Mouse (Mus musculus) embryonic stem cell, embryonic (primary cell): ENCODE measurements around the gene Scamp3.

Experiments used
- CTCF ChIA-PET, 4 experiments: fragments of 300-600 bp in 2 of 4; fragments of 350-600 bp in 2 of 4; sonication (Branson Sonifier 250); formaldehyde crosslinking; loops; one replicate each; lab custom pipeline; 2022; ENCODE audit warnings: inconsistent platforms in 2 of 4; lab: Charles Lee
- POLR2A ChIA-PET, 4 experiments: fragments of 300-600 bp in 2 of 4; fragments of 350-600 bp in 2 of 4; sonication (Branson Sonifier 250); formaldehyde crosslinking; loops; one replicate each; lab custom pipeline; 2022; ENCODE audit warnings: antibody characterized with exemption in 4 of 4, inconsistent platforms in 1 of 4; lab: Charles Lee

Gene Scamp3

DNA sequence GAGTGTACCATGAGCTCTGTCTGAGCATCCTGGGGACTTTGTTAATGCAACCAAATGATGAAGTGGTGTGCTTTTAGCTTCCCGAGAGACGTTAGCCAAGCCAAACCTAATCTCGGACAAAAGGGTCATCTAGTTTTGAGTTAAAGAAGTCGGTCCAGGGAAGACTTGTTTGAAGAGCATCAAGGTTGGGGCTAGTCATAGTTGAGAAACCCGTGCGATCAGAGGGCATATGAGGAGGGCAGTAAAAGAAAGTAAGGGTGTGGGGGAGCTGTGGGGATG is 773 bp downstream of the Scamp3 start:
- CTCF ChIA-PET, result interaction anchor here in 3 of 4 experiments (0.5 to 1.7 kb wide), 5 partner anchors 16 to 556 kb away, joined by 3 to 9 read pairs (median 4); partner anchors contain the start of gene Hcn3 (in 1 of the 3)
- POLR2A ChIA-PET, result interaction anchor here (0.5 to 5.1 kb wide), 53 partner anchors 9 to 633 kb away, joined by 3 to 61 read pairs (median 5); partner anchors contain the start of genes Clk2 (in 4 of the 4), Hcn3 (in 3 of the 4), Gba (in 2 of the 4) and Pklr (in 2 of the 4)

DNA sequence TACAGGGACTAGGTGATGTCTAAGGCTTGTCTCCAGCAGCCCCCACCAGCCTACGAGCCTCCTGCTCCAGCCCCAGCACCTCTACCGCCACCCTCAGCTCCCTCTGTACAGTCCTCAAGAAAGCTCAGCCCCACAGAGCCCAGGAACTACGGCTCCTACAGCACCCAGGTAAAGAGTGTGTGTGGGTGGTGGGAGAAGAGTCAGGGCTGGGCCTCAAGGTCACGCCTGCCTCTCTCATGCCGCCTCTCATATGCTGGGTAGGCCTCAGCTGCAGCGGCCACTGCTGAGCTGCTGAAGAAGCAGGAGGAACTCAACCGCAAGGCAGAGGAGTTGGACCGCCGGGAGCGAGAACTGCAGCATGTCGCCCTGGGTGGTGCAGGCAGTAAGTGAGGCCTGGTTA is 1.8 kb downstream of the Scamp3 start:
- CTCF ChIA-PET, result interaction anchor here in 2 of 4 experiments (0.7 to 1.0 kb wide), 2 partner anchors 15 to 35 kb away, joined by 3 read pairs; partner anchors contain the start of gene Thbs3 (in 1 of the 2)
- POLR2A ChIA-PET, result interaction anchor here in 3 of 4 experiments (0.6 to 5.1 kb wide), 13 partner anchors 10 to 1425 kb away, joined by 3 to 61 read pairs (median 13); partner anchors contain the start of genes Clk2 (in 2 of the 3), Fdps (in 1 of the 3), Gba (in 1 of the 3) and Gm43738 (in 1 of the 3)

DNA sequence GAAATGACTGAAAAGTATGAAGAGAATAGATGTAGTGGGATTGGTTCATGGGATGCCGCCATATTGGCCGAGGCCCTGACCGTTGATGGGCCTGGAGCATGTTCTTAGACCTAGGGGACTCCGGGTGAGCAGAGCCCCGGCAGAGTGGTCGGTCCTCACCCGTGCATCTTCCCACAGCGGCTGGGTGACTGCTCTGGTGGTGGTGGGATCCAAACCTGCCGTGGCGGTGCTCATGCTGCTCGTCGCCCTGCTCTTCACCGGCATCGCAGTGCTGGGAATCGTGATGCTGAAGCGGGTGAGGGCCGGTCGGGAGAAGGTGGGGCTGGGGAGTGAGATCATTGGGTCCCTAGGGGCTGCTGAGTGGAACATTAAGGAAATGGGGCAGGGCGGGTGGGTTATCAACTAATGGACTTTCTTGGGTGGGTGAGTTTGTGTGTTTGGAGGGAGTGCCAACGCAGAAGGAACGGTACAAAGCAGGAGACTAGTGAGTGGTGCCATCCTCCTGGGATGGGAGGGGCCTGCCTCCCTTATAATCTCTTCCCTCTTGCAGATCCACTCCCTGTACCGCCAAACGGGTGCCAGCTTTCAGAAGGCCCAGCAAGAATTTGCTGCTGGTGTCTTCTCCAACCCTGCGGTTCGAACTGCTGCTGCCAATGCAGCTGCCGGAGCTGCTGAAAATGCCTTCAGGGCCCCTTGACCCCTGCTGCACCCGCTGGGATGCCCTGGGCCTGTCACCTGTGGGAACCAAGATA is 4.7 kb downstream of the Scamp3 start:
- POLR2A ChIA-PET, result interaction anchor here in 2 of 4 experiments (0.8 to 1.3 kb wide), 4 partner anchors 9 to 22 kb away, joined by 3 to 5 read pairs (median 3); partner anchors contain the start of gene Hcn3 (in 1 of the 2)
- CTCF ChIA-PET, result no interaction called here

DNA sequence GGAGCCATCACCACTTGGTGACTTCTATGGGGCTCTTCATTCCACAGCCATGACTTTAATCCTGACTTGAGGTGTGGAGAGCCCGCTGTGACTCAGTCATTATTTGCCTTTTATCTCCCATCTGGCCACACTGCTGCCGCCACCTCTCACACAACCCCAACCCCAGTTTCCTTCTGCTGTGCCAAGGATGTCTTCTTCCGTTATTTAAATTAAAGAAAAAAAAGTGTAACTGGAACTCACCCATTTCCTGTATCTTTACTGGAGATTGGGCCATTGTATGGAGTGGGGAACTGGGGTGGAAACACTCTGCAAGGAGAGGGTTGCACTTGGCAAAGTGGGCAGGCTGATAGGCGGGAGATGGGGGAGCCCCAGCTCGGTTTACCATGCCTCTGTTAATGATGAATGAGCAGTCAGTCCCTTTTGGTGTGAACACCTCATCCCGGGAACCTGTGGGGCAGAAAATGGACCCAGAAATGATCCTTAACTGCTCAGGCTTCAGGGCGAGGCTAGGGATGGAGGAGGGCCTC is 5.3 kb downstream of the Scamp3 start:
- ChIA-PET CTCF (interaction anchor here in 3 of 4 experiments (0.5 to 1.2 kb wide), 11 partner anchors 11 to 632 kb away, joined by 3 to 7 read pairs (median 4); partner anchors contain the start of genes Hcn3 (in 2 of the 3), Clk2 (in 1 of the 3) and Pklr (in 1 of the 3)), POLR2A (interaction anchor here in 3 of 4 experiments (0.5 to 2.6 kb wide), 35 partner anchors 9 to 90 kb away, joined by 3 to 10 read pairs (median 4); partner anchors contain the start of genes Clk2 (in 3 of the 3), Hcn3 (in 3 of the 3), Fdps (in 1 of the 3) and Gba (in 1 of the 3))

DNA sequence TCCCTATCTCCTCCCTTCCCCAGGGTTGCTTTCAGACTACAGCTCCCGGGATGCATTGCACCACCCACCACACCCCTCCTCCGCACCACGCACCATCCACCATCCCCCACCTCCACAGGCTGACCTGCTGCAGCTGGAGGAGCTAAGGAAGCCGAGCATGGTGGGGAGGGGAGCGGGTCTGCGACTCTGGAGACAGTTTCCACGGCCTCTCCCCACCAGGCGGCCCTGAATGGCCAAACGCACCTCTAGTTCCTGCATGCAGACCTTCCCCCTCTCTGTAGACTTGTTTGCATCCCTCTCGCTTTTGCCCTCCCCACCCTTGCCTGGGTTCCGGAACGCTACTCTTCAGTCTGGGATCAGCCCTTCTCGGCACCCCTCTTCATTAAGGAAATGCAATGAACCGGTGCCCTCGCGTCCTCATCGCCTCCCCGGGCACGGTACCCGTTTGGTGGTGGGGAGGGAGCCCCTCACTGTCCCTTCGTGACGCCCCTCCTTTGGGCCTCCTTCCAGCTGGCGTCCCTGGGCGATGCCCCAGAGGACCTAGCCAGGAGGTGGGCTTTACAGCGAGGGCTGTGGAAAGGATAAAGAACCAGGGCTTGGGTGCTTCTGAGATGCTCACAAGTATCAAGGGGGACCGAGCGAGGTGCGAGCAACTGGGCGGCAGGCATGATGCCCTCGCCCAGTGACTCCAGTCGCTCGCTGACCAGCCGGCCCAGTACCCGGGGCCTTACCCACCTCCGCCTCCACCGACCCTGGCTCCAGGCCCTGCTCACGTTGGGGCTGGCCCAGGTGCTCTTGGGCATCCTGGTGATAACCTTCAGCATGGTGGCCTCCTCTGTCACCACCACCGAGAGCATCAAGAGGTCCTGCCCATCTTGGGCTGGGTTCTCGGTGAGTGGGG is 6.0 kb downstream of the Scamp3 start, which contains the start of gene Fam189b:
Gene Fam189b (plus strand): TSS at position 86 of the 901 bp plus-strand sequence.
- ChIA-PET CTCF (interaction anchor here in 3 of 4 experiments (0.5 to 1.2 kb wide), 13 partner anchors 10 to 631 kb away, joined by 3 to 8 read pairs (median 4); partner anchors contain the start of genes Hcn3 (in 2 of the 3), Clk2 (in 1 of the 3) and Pklr (in 1 of the 3)), POLR2A (interaction anchor here (0.5 to 2.6 kb wide), 39 partner anchors 9 to 210 kb away, joined by 3 to 10 read pairs (median 3); partner anchors contain the start of genes Clk2 (in 3 of the 4), Hcn3 (in 3 of the 4), Fdps (in 1 of the 4) and Gba (in 1 of the 4))

DNA sequence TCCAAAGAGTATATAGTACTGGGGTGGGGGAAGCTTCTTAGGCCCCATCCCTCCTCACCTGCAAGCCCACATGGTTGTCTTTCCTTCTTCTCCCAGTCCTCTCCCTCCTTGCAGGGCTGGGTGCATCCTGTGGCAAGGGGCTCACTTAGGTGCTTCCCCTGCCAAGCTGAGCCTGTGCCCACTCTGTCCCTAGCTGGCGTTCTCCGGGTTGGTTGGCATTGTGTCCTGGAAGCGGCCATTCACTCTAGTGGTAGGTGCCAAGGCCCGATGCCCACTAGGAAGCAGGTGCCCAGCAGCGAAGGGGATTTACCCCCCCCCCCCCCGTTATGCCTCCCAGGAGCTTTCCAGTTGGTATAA is 6.7 kb downstream of the Scamp3 start:
- POLR2A ChIA-PET, result interaction anchor here (0.6 to 2.6 kb wide), 11 partner anchors 10 to 209 kb away, joined by 3 to 8 read pairs (median 3); partner anchors contain the start of genes Hcn3 (in 1 of the 4), Krtcap2 (in 1 of the 4) and Trim46 (in 1 of the 4)

DNA sequence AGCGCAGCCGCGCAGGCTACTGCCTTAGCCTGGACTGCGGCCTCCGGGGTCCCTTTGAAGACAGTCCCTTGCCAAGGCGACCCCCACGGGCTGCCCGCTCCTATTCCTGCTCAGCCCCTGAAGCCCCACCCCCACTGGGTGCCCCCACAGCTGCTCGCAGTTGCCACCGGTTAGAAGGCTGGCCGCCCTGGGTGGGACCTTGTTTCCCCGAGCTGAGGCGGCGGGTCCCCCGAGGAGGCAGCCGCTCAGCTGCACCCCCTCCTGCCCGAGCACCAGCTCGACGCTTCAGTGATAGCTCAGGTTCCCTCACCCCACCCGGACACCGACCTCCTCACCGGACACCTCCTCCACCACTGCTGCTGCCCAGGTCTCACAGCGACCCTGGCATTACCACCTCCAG is 9.9 kb downstream of the Scamp3 start:
- POLR2A ChIA-PET, result interaction anchor here (0.6 to 6.7 kb wide), 14 partner anchors 9 to 227 kb away, joined by 3 to 53 read pairs (median 9); partner anchors contain the start of genes Scamp3 (in 3 of the 4), Clk2 (in 1 of the 4) and Gba (in 1 of the 4)
- CTCF ChIA-PET, result interaction anchor here in 2 of 4 experiments (0.7 to 2.3 kb wide), 3 partner anchors 51 to 59 kb away, joined by 3 to 7 read pairs (median 3); partner anchors contain the start of genes Krtcap2 (in 1 of the 2), Pklr (in 1 of the 2) and Trim46 (in 1 of the 2)

More for the DNA sequence above, 6.7 kb downstream of the Scamp3 start:
- CTCF ChIA-PET, result interaction anchor here in 3 of 4 experiments (0.5 to 1.2 kb wide), 5 partner anchors 24 to 780 kb away, joined by 3 to 5 read pairs (median 4); partner anchors contain the start of genes Hcn3 (in 1 of the 3) and Pklr (in 1 of the 3)

DNA sequence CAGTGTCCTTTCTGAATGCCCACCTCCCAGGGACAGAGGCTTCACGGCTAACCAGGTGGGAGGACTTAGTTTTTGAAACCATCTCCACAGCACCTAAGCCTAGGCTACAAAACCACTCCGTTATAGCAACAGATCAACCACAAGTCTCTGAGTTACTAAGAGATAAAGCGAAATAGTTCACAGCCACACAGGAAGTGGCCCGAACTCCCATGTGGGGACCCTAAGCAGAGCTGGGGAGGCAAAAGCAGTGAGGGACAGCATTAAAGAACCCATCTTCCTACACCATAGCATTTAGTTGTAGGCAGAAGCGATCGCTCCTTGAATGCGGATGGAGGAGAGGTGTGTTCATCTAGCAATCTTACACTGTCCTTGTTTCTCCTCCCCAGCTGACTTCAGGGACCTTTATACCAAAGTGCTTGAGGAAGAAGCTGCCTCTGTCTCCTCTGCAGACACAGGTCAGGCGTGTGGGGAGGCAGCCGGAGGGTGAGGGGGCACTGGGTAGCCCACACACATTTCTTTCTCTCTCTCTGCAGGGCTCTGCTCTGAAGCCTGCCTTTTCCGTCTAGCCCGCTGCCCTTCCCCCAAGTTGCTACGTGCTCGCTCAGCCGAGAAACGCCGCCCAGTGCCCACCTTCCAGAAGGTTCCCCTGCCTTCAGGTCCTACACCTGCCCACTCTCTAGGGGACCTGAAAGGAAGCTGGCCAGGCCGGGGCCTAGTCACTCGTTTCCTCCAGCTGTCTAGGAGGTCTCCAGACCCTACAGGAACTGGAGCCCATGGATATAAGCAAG is 10.6 kb downstream of the Scamp3 start:
- ChIA-PET CTCF (interaction anchor here in 3 of 4 experiments (0.8 to 1.5 kb wide), 6 partner anchors 28 to 94 kb away, joined by 3 to 4 read pairs (median 3); partner anchors contain the start of genes Krtcap2 (in 3 of the 3), Trim46 (in 3 of the 3) and Hcn3 (in 1 of the 3)), POLR2A (interaction anchor here (0.6 to 6.7 kb wide), 21 partner anchors 8 to 129 kb away, joined by 3 to 53 read pairs (median 4); partner anchors contain the start of genes Scamp3 (in 3 of the 4), Gba (in 1 of the 4) and Hcn3 (in 1 of the 4))

DNA sequence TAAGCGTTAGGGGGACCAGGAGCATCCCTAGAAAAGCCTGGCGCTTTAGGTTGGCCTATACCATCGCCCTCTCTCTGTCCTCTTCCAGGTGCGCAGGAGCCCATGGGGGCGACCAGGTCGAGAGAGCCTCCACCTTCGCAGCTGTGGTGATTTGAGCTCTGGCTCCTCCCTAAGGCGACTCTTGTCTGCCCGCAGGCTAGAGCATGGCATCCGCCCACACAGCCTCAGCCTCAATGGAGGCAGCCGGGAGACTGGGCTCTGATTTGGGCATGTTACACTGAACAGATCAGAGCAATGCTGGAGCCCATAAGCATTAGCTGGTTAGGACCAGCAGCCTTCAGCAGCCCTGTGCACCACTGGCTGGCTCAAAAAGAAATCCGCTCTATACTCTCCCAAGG is 11.2 kb downstream of the Scamp3 start:
- POLR2A ChIA-PET, result interaction anchor here in 3 of 4 experiments (0.8 to 6.7 kb wide), 17 partner anchors 10 to 129 kb away, joined by 3 to 53 read pairs (median 4); partner anchors contain the start of genes Scamp3 (in 2 of the 3), Gba (in 1 of the 3) and Hcn3 (in 1 of the 3)
- CTCF ChIA-PET, result interaction anchor here in 2 of 4 experiments (0.8 to 1.5 kb wide), 5 partner anchors 29 to 94 kb away, joined by 3 to 4 read pairs (median 3); partner anchors contain the start of genes Krtcap2 (in 2 of the 2), Trim46 (in 2 of the 2) and Hcn3 (in 1 of the 2)

DNA sequence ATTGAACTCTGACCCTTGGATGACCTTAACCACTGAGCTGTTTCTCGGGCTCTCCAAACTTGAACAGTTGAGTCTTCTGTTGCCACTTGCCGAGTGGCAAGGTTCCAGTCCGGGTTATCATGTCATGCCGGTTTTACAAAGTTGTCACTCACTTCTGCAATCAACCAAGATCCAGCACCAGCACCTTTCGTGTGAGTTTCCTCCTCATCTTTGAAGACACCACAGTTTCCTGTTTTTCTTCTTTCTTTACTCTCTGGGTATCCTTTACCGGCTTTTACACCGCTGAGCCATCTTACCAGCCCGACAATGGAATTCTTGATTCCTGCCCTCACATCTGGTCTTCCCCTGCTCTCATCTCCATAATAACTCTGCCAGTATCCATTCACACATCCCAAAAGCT is 13.2 kb downstream of the Scamp3 start:
- ChIA-PET POLR2A (interaction anchor here in 3 of 4 experiments (0.8 to 6.7 kb wide), 5 partner anchors 12 to 53 kb away, joined by 3 to 53 read pairs (median 4); partner anchors contain the start of gene Scamp3 (in 1 of the 3)), CTCF (interaction anchor here in 1 of 4 experiments (0.5 kb wide), 1 partner anchor 356 kb away, joined by 3 read pairs; no protein-coding TSS in a partner anchor)

DNA sequence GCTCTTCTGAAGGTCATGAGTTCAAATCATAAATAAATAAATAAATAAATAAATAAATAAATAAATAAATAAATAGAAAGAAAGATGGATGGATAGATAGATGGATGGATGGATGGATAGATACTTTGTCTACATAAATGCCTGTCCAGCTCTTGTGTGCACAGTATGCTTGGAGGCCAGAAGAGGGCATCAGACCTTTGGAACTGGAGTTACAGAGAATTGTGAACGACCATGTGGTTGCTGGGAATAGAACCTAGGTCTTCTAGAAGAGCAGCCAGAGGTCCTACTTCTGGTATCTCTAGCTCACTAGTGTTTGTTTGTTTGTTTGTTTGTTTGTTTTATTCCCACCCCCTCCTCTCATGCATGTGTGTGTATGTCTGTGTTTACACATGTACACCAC is 16.1 kb downstream of the Scamp3 start:
- POLR2A ChIA-PET, result interaction anchor here in 2 of 4 experiments (0.9 to 2.0 kb wide), 7 partner anchors 9 to 20 kb away, joined by 3 to 6 read pairs (median 4); partner anchors contain the start of genes Fam189b (in 2 of the 2) and Gba (in 1 of the 2)
- CTCF ChIA-PET, result interaction anchor here in 3 of 4 experiments (0.5 to 2.2 kb wide), 14 partner anchors 8 to 359 kb away, joined by 3 to 7 read pairs (median 4); partner anchors contain the start of genes Clk2 (in 1 of the 3), Fam189b (in 1 of the 3) and Hcn3 (in 1 of the 3)

DNA sequence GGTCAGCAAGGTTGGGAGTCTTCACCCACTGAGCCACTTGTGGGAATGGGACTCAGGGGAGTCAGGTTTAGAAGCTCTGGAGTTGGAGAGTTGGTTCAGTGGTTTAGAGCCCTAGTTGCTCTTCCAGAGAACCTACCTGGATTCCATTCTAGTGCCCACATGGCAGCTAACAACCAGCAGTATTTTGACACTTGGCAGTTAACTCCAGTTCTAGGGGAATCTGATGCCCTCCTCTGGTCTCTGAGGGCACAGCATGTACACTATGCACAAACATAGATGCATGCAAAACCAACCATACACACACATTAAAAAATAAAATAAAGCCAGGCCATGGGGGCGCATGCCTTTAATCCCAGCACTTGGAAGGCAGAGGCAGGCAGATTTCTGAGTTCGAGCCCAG is 16.6 kb downstream of the Scamp3 start:
- ChIA-PET CTCF (interaction anchor here in 3 of 4 experiments (0.5 to 2.2 kb wide), 13 partner anchors 9 to 360 kb away, joined by 3 to 7 read pairs (median 4); partner anchors contain the start of genes Clk2 (in 1 of the 3), Fam189b (in 1 of the 3) and Hcn3 (in 1 of the 3)), POLR2A (interaction anchor here in 2 of 4 experiments (0.9 to 2.0 kb wide), 7 partner anchors 8 to 20 kb away, joined by 3 to 6 read pairs (median 4); partner anchors contain the start of genes Fam189b (in 2 of the 2) and Gba (in 1 of the 2))

DNA sequence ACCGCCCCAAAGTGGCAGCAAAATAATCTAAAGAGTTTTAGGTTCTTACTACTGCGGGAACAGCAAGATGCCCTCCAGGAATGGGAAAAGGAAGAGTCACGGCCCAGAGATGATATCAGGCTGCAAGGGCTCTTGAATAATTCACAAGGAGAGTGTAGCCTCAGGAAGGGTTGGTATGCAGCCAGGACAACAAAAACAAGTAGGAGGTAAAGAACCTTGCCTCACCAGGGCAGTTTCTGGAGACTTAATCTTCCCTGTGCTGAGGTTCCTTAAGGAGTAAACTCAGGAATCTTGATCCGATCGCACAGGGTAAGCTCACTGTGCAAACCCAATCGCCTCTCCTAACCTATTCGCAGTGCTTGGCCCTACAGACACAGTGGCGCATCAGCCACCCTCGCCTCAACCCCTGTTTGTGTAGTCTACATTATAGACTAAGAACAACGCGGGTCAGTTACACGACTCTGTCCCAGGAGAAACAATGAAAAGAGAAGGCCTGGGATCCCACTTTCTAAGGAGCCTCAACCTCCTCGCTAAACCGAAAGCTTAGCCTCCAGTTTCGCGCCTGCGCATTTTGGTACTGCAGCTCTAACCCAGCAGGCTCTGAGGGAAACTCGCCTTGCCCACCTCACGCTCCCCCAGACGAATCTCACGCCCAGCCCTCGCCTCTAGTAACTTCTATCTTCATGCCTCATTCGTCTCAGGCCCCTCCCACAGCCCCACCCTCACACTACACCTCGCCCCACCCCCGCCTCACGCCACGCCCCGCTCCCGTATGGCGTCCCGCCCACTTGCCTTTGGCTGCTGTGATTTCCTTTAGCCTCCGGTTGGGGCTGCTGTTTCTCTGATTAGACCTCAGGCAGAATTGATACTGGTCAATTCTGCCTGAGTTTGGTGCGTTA is 19.0 kb downstream of the Scamp3 start:
- POLR2A ChIA-PET, result interaction anchor here (0.5 to 2.0 kb wide), 23 partner anchors 8 to 717 kb away, joined by 3 to 7 read pairs (median 3); partner anchors contain the start of genes Fam189b (in 3 of the 4), Fdps (in 2 of the 4), Gm43738 (in 1 of the 4) and Il6ra (in 1 of the 4)
- CTCF ChIA-PET, result interaction anchor here (0.6 to 1.4 kb wide), 8 partner anchors 10 to 247 kb away, joined by 3 to 8 read pairs (median 3); no protein-coding TSS in a partner anchor
